Mouse (Mus musculus) forebrain, embryonic 13.5 days (tissue): ENCODE data around the gene Mzt1. TPM values are rescaled to one million over a fixed set of nuclear protein-coding genes. Genes with fewer than 3 reads are reported as not detected.

Experiments used
- ATAC-seq: fragments of 200-750 bp; cut with Nextera tagmentation; 2 replicates; pipeline ENCODE4 v1.8.0; 2017
- H3K27ac ChIP-seq: fragments of 300-500 bp; sonication (generic); 2 replicates; pipeline ENCODE4 v1.5.1; 2015; ENCODE audit warnings: inconsistent platforms, mild to moderate bottlenecking, moderate library complexity
- H3K27me3 ChIP-seq: fragments of 300-500 bp; sonication (generic); 2 replicates; pipeline ENCODE4 v1.6.1; 2015; ENCODE audit warnings: mild to moderate bottlenecking, inconsistent platforms
- H3K36me3 ChIP-seq: fragments of 300-500 bp; sonication (generic); 2 replicates; pipeline ENCODE4 v1.6.1; 2015; ENCODE audit warnings: mild to moderate bottlenecking, inconsistent platforms; ENCODE audit not compliant: poor library complexity, severe bottlenecking
- H3K4me1 ChIP-seq: fragments of 300-500 bp; sonication (generic); 2 replicates; pipeline ENCODE4 v1.6.1; 2015; ENCODE audit warnings: inconsistent platforms
- H3K4me2 ChIP-seq: fragments of 300-500 bp; sonication (generic); 2 replicates; pipeline ENCODE4 v1.6.1; 2015; ENCODE audit warnings: inconsistent platforms, mild to moderate bottlenecking, moderate library complexity
- H3K4me3 ChIP-seq: fragments of 300-500 bp; sonication (generic); 2 replicates; pipeline ENCODE4 v1.5.1; 2015; ENCODE audit warnings: mild to moderate bottlenecking, inconsistent platforms
- H3K9ac ChIP-seq: fragments of 300-500 bp; sonication (generic); 2 replicates; pipeline ENCODE4 v1.6.1; 2015; ENCODE audit warnings: mild to moderate bottlenecking, inconsistent platforms
- H3K9me3 ChIP-seq: fragments of 300-500 bp; sonication (generic); replicated peaks from 2 replicates; pipeline ENCODE4 v1.6.1; 2016; ENCODE audit warnings: inconsistent platforms
- WGBS: fragments of 180-500 bp; shearing (Covaris S2); methylation state at CpG from one replicate; pipeline ENCODE4 v1.1.7; 2015; 5-methylcytosine and 5-hydroxymethylcytosine counted together
- polyA plus RNA-seq: library from polyadenylated mRNA; unstranded; fragments of >200 nt; fragmentation: Nextera tagmentation; extraction: Ambion mirVana; gene quantifications from 2 replicates; pipeline ENCODE4 v1.2.1, GENCODE M21; 2015

The Mzt1 gene
- polyA plus RNA-seq, 1 experiment from 2014 or later, result 146 TPM

GRCm38 (mm10) chr14:98994218-98994617, 51.7 kb downstream of the Mzt1 start, which contains the start of gene Rpl36a-ps1:
Gene Rpl36a-ps1, minus strand, starts transcription at chr14:98994318.
- H3K9ac ChIP-seq, result no peak within 1 kb of the TSS
- 96% methylated on average over 7 of the region's 7 CpGs for WGBS
- ATAC-seq, result no peak

DNA sequence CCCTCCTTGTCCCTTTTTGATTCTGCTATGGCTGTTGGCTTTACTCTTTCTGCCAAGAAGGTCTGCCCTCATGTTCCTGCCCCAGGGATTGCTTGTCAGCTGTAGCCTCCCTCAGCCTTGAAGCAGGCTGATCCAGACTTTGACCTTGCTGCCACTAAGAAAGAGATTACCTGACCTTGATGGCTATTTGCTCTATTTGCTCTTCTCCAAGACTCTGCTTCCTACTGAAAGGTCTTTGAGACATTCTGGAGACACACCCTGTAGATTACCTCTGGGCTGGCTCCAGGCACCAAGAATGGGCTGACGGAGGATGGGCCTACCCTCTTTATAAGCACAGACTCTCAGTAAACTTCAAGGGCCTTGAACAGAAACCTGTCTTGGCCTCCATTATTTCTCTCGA, 53.5 kb downstream of the Mzt1 start:
- Histone ChIP-seq H3K9ac (no peak overlapping the region), H3K4me3 (no peak overlapping the region), H3K27ac (no peak overlapping the region), H3K27me3 (no peaks in the 10 kb centered on the region), H3K9me3 (no peaks in the 10 kb centered on the region), H3K4me2 (no peak overlapping the region), H3K4me1 (no peaks in the 10 kb centered on the region), H3K36me3 (no peaks in the 10 kb centered on the region)
- WGBS, result 89% methylated on average over 2 of the region's 2 CpGs
- ATAC-seq, result no peak

More at GRCm38 (mm10) chr14:98994218-98994617, 51.7 kb downstream of the Mzt1 start, which contains the start of gene Rpl36a-ps1:
- Histone ChIP-seq H3K4me1 (no peaks in the 10 kb centered on the region), H3K27me3 (no peaks in the 10 kb centered on the region), H3K4me3 (no peak within 1 kb of the TSS), H3K9me3 (no peaks in the 10 kb centered on the region), H3K27ac (no peak within 1 kb of the TSS), H3K4me2 (no peak within 1 kb of the TSS), H3K36me3 (no peaks in the 10 kb centered on the region)

DNA sequence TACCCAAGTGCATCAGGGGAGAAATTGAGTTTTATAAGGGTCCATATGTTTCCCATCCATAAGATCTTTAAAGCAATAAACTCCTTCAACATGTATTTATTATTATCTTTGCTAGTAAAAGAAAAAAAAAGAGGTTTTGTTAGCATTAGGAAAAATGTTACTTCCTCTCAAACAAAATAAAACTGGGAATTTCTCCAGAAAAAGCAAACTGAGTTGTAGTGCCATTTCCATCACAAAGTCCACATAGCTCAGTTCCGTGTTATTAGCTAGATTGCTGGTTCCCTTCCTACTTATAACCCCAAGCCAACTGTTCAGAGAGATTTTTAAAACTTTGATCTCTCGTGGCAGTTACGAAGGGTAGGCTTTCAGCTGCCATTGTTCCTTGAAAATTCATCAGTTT, 55.3 kb downstream of the Mzt1 start:
- no peaks in the 10 kb centered on the region for H3K36me3 ChIP-seq
- H3K4me3 ChIP-seq, result no peak overlapping the region
- H3K27ac ChIP-seq, result no peak overlapping the region
- no peak overlapping the region for H3K9ac ChIP-seq
- WGBS, result 74% methylated on average over 3 of the region's 3 CpGs
- no peak overlapping the region for H3K4me2 ChIP-seq
- H3K4me1 ChIP-seq, result no peaks in the 10 kb centered on the region
- H3K9me3 ChIP-seq, result no peaks in the 10 kb centered on the region
- no peaks in the 10 kb centered on the region for H3K27me3 ChIP-seq
- ATAC-seq, result no peak

DNA sequence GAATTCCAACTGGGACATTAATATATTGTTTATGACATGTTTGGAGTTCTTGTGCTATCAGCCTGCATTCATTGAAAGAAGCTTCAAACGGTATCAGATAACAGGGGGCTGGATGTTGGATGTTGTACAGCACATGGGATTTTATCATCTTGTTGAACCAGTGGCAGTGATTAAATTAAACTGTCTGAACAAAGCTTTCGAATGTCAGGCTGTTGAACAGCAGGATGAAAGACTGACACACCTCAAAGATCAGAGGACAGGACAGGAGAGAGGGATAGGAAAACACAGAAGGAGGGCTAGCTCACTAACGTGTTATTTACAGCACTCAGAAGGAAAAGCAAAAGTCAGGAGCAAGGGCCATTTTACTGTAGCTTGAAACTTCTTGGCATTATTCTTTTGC, 56.1 kb downstream of the Mzt1 start:
- H3K27ac ChIP-seq, result no peak overlapping the region
- no peak for ATAC-seq
- no peaks in the 10 kb centered on the region for H3K27me3 ChIP-seq
- H3K9ac ChIP-seq, result no peak overlapping the region
- WGBS, result 43% methylated on average over 3 of the region's 3 CpGs
- H3K4me1 ChIP-seq, result no peaks in the 10 kb centered on the region
- no peaks in the 10 kb centered on the region for H3K9me3 ChIP-seq
- H3K4me2 ChIP-seq, result no peak overlapping the region
- H3K36me3 ChIP-seq, result no peaks in the 10 kb centered on the region
- no peak overlapping the region for H3K4me3 ChIP-seq

Other genes with a start within 250 kb of the Mzt1 start
- 0.74 TPM in 1 of 2 replicates, not detected in the other for gene Rpl36a-ps1, start 51.8 kb downstream of the Mzt1 start, polyA plus RNA-seq
- 48.2 and 50.4 TPM in 2 replicates for gene Bora, start 88 bp upstream of the Mzt1 start, polyA plus RNA-seq
- 21.2 and 21.6 TPM in 2 replicates for gene Pibf1, start 53.3 kb upstream of the Mzt1 start, polyA plus RNA-seq
- 24.8 and 29.8 TPM in 2 replicates for gene Dis3, start 53.6 kb upstream of the Mzt1 start, polyA plus RNA-seq